Mouse (Mus musculus) C2C12 (cell line): ENCODE results near the gene Setd1b. TPM values are rescaled to one million over a fixed set of nuclear protein-coding genes. Genes with fewer than 3 reads are reported as not detected.

Source experiments
- H3K27me3 ChIP-seq: one replicate; pipeline ENCODE4 v1.6.1; 2011; ENCODE audit not compliant: control insufficient read depth, insufficient read depth, insufficient read length
- H3K36me3 ChIP-seq: one replicate; pipeline ENCODE4 v1.6.1; 2011; ENCODE audit not compliant: control insufficient read depth, insufficient read depth
- H3K4me3 ChIP-seq: one replicate; pipeline ENCODE4 v1.5.1; 2011; ENCODE audit warnings: mild to moderate bottlenecking, control low read depth; ENCODE audit not compliant: poor library complexity, insufficient read depth, severe bottlenecking
- H3K79me2 ChIP-seq: one replicate; pipeline ENCODE4 v1.6.1; 2011; ENCODE audit not compliant: control insufficient read depth, insufficient read depth
- H3K79me3 ChIP-seq: one replicate; pipeline ENCODE4 v1.6.1; 2011; ENCODE audit warnings: low read depth, control low read depth
- H3ac ChIP-seq: one replicate; pipeline ENCODE3; 2011; ENCODE audit warnings: low read depth; ENCODE audit not compliant: control insufficient read depth, insufficient read length
- CEBPB ChIP-seq: IDR thresholded peaks from one replicate; pipeline ENCODE4 v1.6.1; 2011; ENCODE audit warnings: low read depth, mild to moderate bottlenecking, control low read depth, moderate library complexity
- CTCF ChIP-seq: IDR thresholded peaks from one replicate; pipeline ENCODE4 v1.5.1; 2011; ENCODE audit not compliant: control insufficient read depth, insufficient read depth, insufficient read length
- FOSL1 ChIP-seq: IDR thresholded peaks from one replicate; pipeline ENCODE4 v1.8.0; 2011; ENCODE audit warnings: mild to moderate bottlenecking, low read length; ENCODE audit not compliant: poor library complexity, insufficient read depth, severe bottlenecking
- MAX ChIP-seq: IDR thresholded peaks from one replicate; pipeline ENCODE4 v1.6.1; 2011; ENCODE audit warnings: mild to moderate bottlenecking, control low read depth
- MYOD1 ChIP-seq: IDR thresholded peaks from one replicate; pipeline ENCODE4 v1.6.1; 2011; ENCODE audit warnings: low read depth; ENCODE audit not compliant: control insufficient read depth, insufficient read length
- MYOG ChIP-seq: IDR thresholded peaks from one replicate; pipeline ENCODE4 v1.6.1; 2011; ENCODE audit not compliant: control insufficient read depth, insufficient read length; ENCODE audit errors: extremely low read depth
- USF1 ChIP-seq: IDR thresholded peaks from one replicate; pipeline ENCODE4 v1.6.1; 2011; ENCODE audit warnings: low read depth, mild to moderate bottlenecking, control low read depth, moderate library complexity
- polyA plus RNA-seq: library from polyadenylated mRNA; unstranded; fragments of >200 nt; fragmentation: generic; extraction: Trizol; gene quantifications from one replicate; pipeline ENCODE4 v1.2.1, GENCODE M21; 2012; ENCODE audit warnings: missing spikeins

Gene Setd1b
- polyA plus RNA-seq, 1 experiment, result 4.4 TPM

DNA sequence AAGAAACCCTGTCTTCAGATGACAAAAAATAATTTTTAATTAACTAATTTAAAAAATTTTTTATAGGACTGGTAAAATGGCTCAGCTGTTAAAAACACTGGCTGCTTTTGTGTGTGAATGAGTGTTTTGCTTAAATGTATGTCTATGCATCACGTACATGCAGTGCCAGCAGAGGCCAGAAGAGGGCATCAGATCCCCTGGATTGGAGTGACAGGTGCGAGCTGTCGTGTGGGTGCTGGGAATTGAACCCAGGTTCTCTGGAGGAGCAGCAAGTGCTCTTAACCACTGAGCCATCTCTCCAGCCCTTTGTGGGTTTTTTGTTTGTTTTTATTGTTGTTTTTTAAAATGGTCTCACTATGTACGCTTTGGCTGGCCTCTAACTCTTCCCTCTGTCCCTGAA, 19.8 kb upstream of the Setd1b start:
- H3ac ChIP-seq, result no peak overlapping the region
- no peaks in the 10 kb centered on the region for H3K36me3 ChIP-seq
- no peak for TF ChIP-seq USF1
- no peak for TF ChIP-seq CEBPB
- TF ChIP-seq FOSL1, result no peak
- TF ChIP-seq MAX, result no peak
- peak; percentile 25 for TF ChIP-seq MYOD1
- TF ChIP-seq CTCF, result peak; percentile 1
- no peak overlapping the region for H3K4me3 ChIP-seq
- H3K79me2 ChIP-seq, result no peaks in the 10 kb centered on the region
- no peaks in the 10 kb centered on the region for H3K27me3 ChIP-seq
- no peaks in the 10 kb centered on the region for H3K79me3 ChIP-seq

- H3K36me3 ChIP-seq, result no peaks in the 10 kb centered on the region
- H3ac ChIP-seq, result no peak overlapping the region
- no peaks in the 10 kb centered on the region for H3K79me3 ChIP-seq
- no peak overlapping the region for H3K4me3 ChIP-seq
- no peaks in the 10 kb centered on the region for H3K79me2 ChIP-seq
- H3K27me3 ChIP-seq, result no peaks in the 10 kb centered on the region
- TF ChIP-seq USF1 (no peak), CEBPB (no peak), MAX (no peak), MYOG (no peak), MYOD1 (no peak), FOSL1 (no peak), CTCF (no peak)
Measured at GRCm38 (mm10) chr5:123125105-123125504, 16.9 kb upstream of the Setd1b start.

- Histone ChIP-seq H3K79me3 (no peaks in the 10 kb centered on the region), H3K27me3 (no peaks in the 10 kb centered on the region), H3ac (no peak overlapping the region), H3K36me3 (no peaks in the 10 kb centered on the region), H3K4me3 (no peak overlapping the region), H3K79me2 (no peaks in the 10 kb centered on the region)
- TF ChIP-seq FOSL1 (no peak), MYOG (no peak), MAX (no peak), USF1 (no peak), MYOD1 (no peak), CTCF (no peak), CEBPB (no peak)
Measured at GRCm38 (mm10) chr5:123125638-123126406, 16.2 kb upstream of the Setd1b start.

GRCm38 (mm10) chr5:123127031-123127430, 15.0 kb upstream of the Setd1b start:
- TF ChIP-seq MAX, result no peak
- TF ChIP-seq CTCF, result no peak
- no peak for TF ChIP-seq USF1
- TF ChIP-seq MYOD1, result no peak
- no peak for TF ChIP-seq FOSL1
- TF ChIP-seq CEBPB, result no peak
- TF ChIP-seq MYOG, result no peak
- Histone ChIP-seq H3K79me3 (no peaks in the 10 kb centered on the region), H3K79me2 (no peaks in the 10 kb centered on the region), H3ac (no peak overlapping the region), H3K4me3 (no peak overlapping the region), H3K27me3 (no peaks in the 10 kb centered on the region), H3K36me3 (no peaks in the 10 kb centered on the region)

DNA sequence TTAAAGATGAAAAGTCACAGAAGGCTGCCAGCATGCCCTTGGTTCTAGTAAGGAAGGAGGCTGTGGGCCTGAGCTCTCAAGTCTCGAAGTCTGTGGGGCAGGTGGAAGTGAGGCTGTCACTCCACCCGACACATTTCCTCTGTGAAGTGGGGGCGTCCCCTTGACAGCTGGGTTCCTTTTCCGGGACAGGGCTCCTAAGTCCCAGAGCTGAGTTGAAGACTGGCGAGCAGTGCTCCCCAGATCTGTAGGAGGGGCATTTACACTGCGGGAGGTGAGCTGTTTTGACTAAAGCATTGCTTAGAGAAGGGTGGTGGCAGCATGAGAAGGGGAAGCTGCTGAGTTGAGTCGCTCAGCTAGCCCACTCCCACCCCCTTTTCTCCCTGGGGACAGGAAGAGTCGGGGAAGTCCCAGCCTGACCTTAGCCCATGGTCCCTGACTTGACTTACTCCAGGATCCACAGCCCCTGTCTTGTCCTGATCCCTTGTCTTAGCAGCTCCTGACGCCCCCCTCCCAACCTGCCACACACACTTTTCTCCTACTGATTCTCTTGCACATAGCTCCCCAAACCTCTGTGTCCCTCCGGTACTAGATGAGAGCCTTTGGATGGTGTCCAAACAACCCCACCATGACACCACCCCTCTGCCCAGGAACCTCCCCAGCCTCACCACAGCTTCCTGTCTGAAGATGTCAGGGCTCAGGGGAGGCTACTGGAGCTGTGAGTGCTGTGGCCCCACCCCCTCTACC, 13.4 kb upstream of the Setd1b start:
- Histone ChIP-seq H3K36me3 (no peaks in the 10 kb centered on the region), H3K27me3 (no peaks in the 10 kb centered on the region), H3K79me3 (no peaks in the 10 kb centered on the region), H3K4me3 (no peak overlapping the region), H3ac (no peak overlapping the region), H3K79me2 (no peaks in the 10 kb centered on the region)
- TF ChIP-seq MYOD1 (no peak), FOSL1 (no peak), CEBPB (no peak), MAX (no peak), CTCF (no peak), MYOG (no peak), USF1 (no peak)
